Mouse (Mus musculus): ENCODE results near the gene Ifitm1. TPM values are rescaled to one million over a fixed set of nuclear protein-coding genes. Genes with fewer than 3 reads are reported as not detected.
A peak's percentile ranks its signal among the peaks of the same experiment; 100 is the strongest.
"Not testable (repeated sequence)": the region's sequence is repeated elsewhere in the genome, so short reads cannot be mapped to it uniquely, and the experiment has no call there.

Gene Ifitm1
- polyA plus RNA-seq, 1 experiment from 2014 or later, result 43.1 TPM

GRCm38 (mm10) chr7:140970931-140971330, 3.9 kb downstream of the Ifitm1 start:
- no peak for DNase-seq (ENCODE audit: low spot score)
- peaks cover 9% of the 10 kb centered on the region for H3K27me3 ChIP-seq (ENCODE audit: low read depth, poor library complexity, severe bottlenecking)
- peak overlapping the region; percentile 61; the same call in 1 of the 2 replicates for H3K27ac ChIP-seq

GRCm38 (mm10) chr7:140971479-140972171, 4.6 kb downstream of the Ifitm1 start:
- Histone ChIP-seq H3K4me3 (no peak overlapping the region), H3K27ac (peak overlapping the region; percentile 61; the same call in 1 of the 2 replicates), H3K36me3 (no peaks in the 10 kb centered on the region), H3K27me3 (ENCODE audit: low read depth, poor library complexity, severe bottlenecking) (peaks cover 9% of the 10 kb centered on the region), H3K4me1 (peaks cover 72% of the 10 kb centered on the region), H3K9me3 (replicated peaks) (no peaks in the 10 kb centered on the region)
- 90% methylated on average over 8 of the region's 8 CpGs for WGBS
- no peak for DNase-seq (ENCODE audit: low spot score)

More at GRCm38 (mm10) chr7:140970931-140971330, 3.9 kb downstream of the Ifitm1 start:
- 41% methylated on average over 7 of the region's 7 CpGs for WGBS
- H3K36me3 ChIP-seq, result no peaks in the 10 kb centered on the region
- no peak overlapping the region for H3K4me3 ChIP-seq
- peaks cover 72% of the 10 kb centered on the region for H3K4me1 ChIP-seq
- H3K9me3 ChIP-seq (replicated peaks), result no peaks in the 10 kb centered on the region

- no peak for DNase-seq (ENCODE audit: low spot score)
- WGBS, result 35% methylated on average over 14 of the region's 14 CpGs
- H3K27me3 ChIP-seq (ENCODE audit: low read depth, poor library complexity, severe bottlenecking), result peaks cover 9% of the 10 kb centered on the region
Observed at GRCm38 (mm10) chr7:140973396-140974165, 6.6 kb downstream of the Ifitm1 start.

DNA sequence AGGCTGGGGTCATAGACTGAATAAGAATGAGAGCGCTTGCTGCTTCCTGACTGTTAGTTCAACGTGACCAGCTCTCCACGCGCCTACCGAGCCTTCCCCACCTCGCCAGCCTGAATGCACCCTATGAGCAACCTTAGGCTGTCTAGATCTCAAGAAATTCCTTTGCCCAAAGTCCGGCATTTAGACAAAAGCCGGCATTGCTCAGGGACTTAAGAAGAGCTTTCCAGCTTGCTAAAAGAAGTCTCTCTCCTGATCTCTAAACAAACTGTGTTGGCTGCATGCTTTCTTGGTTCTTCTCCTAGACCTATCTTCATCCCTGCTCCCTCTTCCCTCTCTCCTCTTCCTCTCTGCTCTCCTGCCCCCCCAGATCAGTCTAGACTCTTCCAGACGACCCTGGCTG, 7.9 kb downstream of the Ifitm1 start:
- H3K27me3 ChIP-seq (ENCODE audit: low read depth, poor library complexity, severe bottlenecking), result peaks cover 9% of the 10 kb centered on the region
- no peaks in the 10 kb centered on the region for H3K9me3 ChIP-seq (replicated peaks)
- 27% methylated on average over 9 of the region's 9 CpGs for WGBS
- peaks cover 45% of the 10 kb centered on the region for H3K4me1 ChIP-seq
- no peaks in the 10 kb centered on the region for H3K36me3 ChIP-seq
- no peak overlapping the region for H3K27ac ChIP-seq
- H3K4me3 ChIP-seq, result no peak overlapping the region
- no peak for DNase-seq (ENCODE audit: low spot score)

More at GRCm38 (mm10) chr7:140973396-140974165, 6.6 kb downstream of the Ifitm1 start:
- Histone ChIP-seq H3K36me3 (no peaks in the 10 kb centered on the region), H3K4me1 (peaks cover 54% of the 10 kb centered on the region), H3K9me3 (replicated peaks) (no peaks in the 10 kb centered on the region), H3K4me3 (no peak overlapping the region), H3K27ac (peak overlapping the region; percentile 36; the same call in 1 of the 2 replicates)

- Histone ChIP-seq H3K9me3 (replicated peaks) (no peaks in the 10 kb centered on the region), H3K27ac (no peak overlapping the region), H3K36me3 (no peaks in the 10 kb centered on the region), H3K4me1 (peaks cover 41% of the 10 kb centered on the region), H3K27me3 (ENCODE audit: low read depth, poor library complexity, severe bottlenecking) (peaks cover 9% of the 10 kb centered on the region), H3K4me3 (no peak overlapping the region)
- WGBS, result 37% methylated on average over 3 of the region's 3 CpGs
- no peak for DNase-seq (ENCODE audit: low spot score)
Observed at GRCm38 (mm10) chr7:140975465-140975864, 8.4 kb downstream of the Ifitm1 start.

GRCm38 (mm10) chr7:140976720-140977119, 9.7 kb downstream of the Ifitm1 start:
- not testable (repeated sequence) for H3K36me3 ChIP-seq; DNase-seq (ENCODE audit: low spot score); H3K9me3 ChIP-seq (replicated peaks); H3K27me3 ChIP-seq (ENCODE audit: low read depth, poor library complexity, severe bottlenecking); H3K27ac ChIP-seq; H3K4me3 ChIP-seq
- WGBS, result 91% methylated on average over 9 of the region's 9 CpGs
- H3K4me1 ChIP-seq, result peaks cover 29% of the 10 kb centered on the region

DNA sequence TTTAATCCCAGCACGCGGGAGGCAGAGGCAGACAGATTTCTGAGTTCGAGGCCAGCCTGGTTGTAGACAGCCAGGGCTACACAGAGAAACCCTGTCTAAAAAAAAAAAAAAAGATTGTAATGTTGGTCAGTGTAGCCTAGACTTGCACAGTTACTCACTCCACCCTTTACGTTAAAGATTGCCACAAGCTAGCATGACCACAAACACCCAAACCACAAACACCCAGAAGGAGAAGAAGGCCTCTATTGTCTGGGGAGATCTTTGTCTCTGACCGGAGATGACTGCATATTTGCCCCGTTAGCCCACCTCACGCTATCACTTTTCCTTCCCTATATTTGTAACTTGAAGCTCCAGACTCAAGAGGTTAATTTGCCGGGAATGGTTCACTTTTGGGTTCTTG, 14.7 kb downstream of the Ifitm1 start:
- Histone ChIP-seq H3K4me1 (0 out of 2 replicates have a peak, but pooled peaks cover 2% of the 10 kb centered on the region), H3K27me3 (ENCODE audit: low read depth, poor library complexity, severe bottlenecking) (no peaks in the 10 kb centered on the region), H3K27ac (no peak overlapping the region), H3K4me3 (no peak overlapping the region), H3K9me3 (replicated peaks) (no peaks in the 10 kb centered on the region), H3K36me3 (no peaks in the 10 kb centered on the region)
- no peak for DNase-seq (ENCODE audit: low spot score)
- 94% methylated on average over 8 of the region's 8 CpGs for WGBS

DNA sequence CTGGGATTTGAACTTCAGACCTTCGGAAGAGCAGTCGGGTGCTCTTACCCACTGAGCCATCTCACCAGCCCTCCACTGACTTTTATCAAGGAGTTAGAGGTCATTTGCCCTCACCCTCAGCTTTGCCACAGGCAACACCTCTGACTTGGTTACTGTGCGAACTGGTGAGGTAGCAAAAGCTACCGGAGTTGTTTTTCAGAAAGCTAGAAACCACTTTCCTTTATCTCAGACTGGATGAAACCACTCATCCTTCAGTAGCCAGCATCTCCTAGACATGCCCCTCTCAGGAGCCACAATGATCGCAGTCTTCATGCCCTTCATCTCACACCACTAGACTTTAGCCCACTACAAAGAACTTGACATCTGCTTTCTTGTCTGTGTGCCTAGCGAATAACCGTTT, 15.9 kb downstream of the Ifitm1 start:
- H3K27me3 ChIP-seq (ENCODE audit: low read depth, poor library complexity, severe bottlenecking), result no peaks in the 10 kb centered on the region
- H3K9me3 ChIP-seq (replicated peaks), result no peaks in the 10 kb centered on the region
- no peak for DNase-seq (ENCODE audit: low spot score)
- no peak overlapping the region for H3K27ac ChIP-seq
- H3K36me3 ChIP-seq, result no peaks in the 10 kb centered on the region
- 92% methylated on average over 7 of the region's 7 CpGs for WGBS
- H3K4me3 ChIP-seq, result no peak overlapping the region
- 0 out of 2 replicates have a peak, but pooled peaks cover 2% of the 10 kb centered on the region for H3K4me1 ChIP-seq

GRCm38 (mm10) chr7:140987182-140988138, 20.4 kb downstream of the Ifitm1 start:
- DNase-seq (ENCODE audit: low spot score), result no peak
- 86% methylated on average over 17 of the region's 17 CpGs for WGBS
- Histone ChIP-seq H3K9me3 (replicated peaks) (no peaks in the 10 kb centered on the region), H3K4me3 (no peak overlapping the region), H3K4me1 (peaks cover 16% of the 10 kb centered on the region), H3K27me3 (ENCODE audit: low read depth, poor library complexity, severe bottlenecking) (no peaks in the 10 kb centered on the region), H3K36me3 (no peaks in the 10 kb centered on the region), H3K27ac (no peak overlapping the region)

DNA sequence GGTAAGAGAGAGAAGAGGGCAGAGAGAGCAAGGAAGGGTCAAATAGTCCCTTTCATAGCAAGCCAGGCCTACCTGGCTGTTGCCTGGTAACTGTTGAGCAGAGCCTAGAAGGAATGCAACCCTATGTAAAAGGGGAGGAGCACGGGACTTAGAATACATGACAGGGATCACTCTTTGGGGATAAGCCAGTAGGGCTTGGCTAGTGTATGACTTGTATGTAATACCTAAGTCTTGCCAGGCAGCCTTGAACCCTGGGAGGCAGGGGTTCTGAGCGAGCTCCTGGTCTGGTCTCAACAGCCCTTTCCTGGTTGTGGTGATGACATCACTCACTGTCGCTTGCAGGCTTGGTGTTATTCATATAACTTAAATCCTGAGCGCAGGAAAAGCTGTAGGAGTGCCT, 22.0 kb downstream of the Ifitm1 start:
- no peaks in the 10 kb centered on the region for H3K27me3 ChIP-seq (ENCODE audit: low read depth, poor library complexity, severe bottlenecking)
- H3K27ac ChIP-seq, result no peak overlapping the region
- WGBS, result 83% methylated on average over 4 of the region's 4 CpGs
- no peaks in the 10 kb centered on the region for H3K36me3 ChIP-seq
- no peaks in the 10 kb centered on the region for H3K9me3 ChIP-seq (replicated peaks)
- no peak for DNase-seq (ENCODE audit: low spot score)
- H3K4me1 ChIP-seq, result peaks cover 16% of the 10 kb centered on the region
- H3K4me3 ChIP-seq, result no peak overlapping the region

DNA sequence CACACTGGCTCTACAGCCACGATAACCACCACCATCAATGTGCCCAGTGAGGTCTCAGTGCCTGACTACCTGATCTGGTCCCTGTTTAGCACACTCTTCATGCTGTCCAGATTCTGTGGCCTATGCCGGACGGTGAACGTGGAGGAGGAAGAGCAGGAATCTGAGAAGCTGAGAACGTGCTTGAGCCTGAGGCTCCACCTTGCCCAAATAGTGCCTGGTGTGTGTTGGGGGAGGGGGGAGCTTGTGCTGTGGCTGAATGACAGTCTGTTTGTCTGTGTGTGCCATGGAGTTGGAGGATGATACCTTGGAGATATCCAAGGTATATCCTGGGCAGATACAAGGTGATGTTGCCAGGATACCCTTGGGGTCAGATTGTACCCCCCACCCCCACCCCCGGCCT, 23.2 kb downstream of the Ifitm1 start:
- Histone ChIP-seq H3K9me3 (replicated peaks) (no peaks in the 10 kb centered on the region), H3K36me3 (no peaks in the 10 kb centered on the region), H3K27me3 (ENCODE audit: low read depth, poor library complexity, severe bottlenecking) (no peaks in the 10 kb centered on the region), H3K27ac (peak overlapping the region; percentile 37; the same call in 1 of the 2 replicates), H3K4me1 (peaks cover 16% of the 10 kb centered on the region), H3K4me3 (no peak overlapping the region)
- WGBS, result 68% methylated on average over 6 of the region's 6 CpGs
- DNase-seq (ENCODE audit: low spot score), result no peak

- no peaks in the 10 kb centered on the region for H3K36me3 ChIP-seq
- DNase-seq (ENCODE audit: low spot score), result no peak
- H3K4me1 ChIP-seq, result peaks cover 16% of the 10 kb centered on the region
- 60% methylated on average over 5 of the region's 5 CpGs for WGBS
- no peak overlapping the region for H3K4me3 ChIP-seq
- H3K27ac ChIP-seq, result peak overlapping the region; percentile 37; the same call in 1 of the 2 replicates
- H3K9me3 ChIP-seq (replicated peaks), result no peaks in the 10 kb centered on the region
- no peaks in the 10 kb centered on the region for H3K27me3 ChIP-seq (ENCODE audit: low read depth, poor library complexity, severe bottlenecking)
Observed at GRCm38 (mm10) chr7:140990622-140991021, 23.6 kb downstream of the Ifitm1 start.
